Mouse (Mus musculus) mesoderm, embryonic 11.5 days (tissue): ENCODE measurements around the gene Sh2d2a.
"Not testable (repeated sequence)": the region's sequence is repeated elsewhere in the genome, so short reads cannot be mapped to it uniquely, and the experiment has no call there.

Experiments
- DNase-seq: peaks from one replicate; pipeline ENCODE4 v3.0.0-alpha.2; 2012; ENCODE audit warnings: low read depth, low spot score

Gene Sh2d2a

GRCm38 (mm10) chr3:87846650-87847110 lies at the start of gene Sh2d2a:
TSS of gene Sh2d2a (plus strand) at chr3:87846755.
- no peak for DNase-seq

- no peak for DNase-seq
These were observed 44.9 kb upstream of the Sh2d2a start for GRCm38 (mm10) chr3:87801681-87802080.

- DNase-seq: no peak
These were observed 42.4 kb upstream of the Sh2d2a start for GRCm38 (mm10) chr3:87804038-87804677.

GRCm38 (mm10) chr3:87809322-87809962 lies 37.1 kb upstream of the Sh2d2a start:
- DNase-seq: no peak

GRCm38 (mm10) chr3:87811297-87811696 lies 35.3 kb upstream of the Sh2d2a start:
- no peak for DNase-seq

- DNase-seq: no peak
These were observed 34.1 kb upstream of the Sh2d2a start for GRCm38 (mm10) chr3:87812413-87812812.

GRCm38 (mm10) chr3:87812873-87813272 lies 33.7 kb upstream of the Sh2d2a start:
- DNase-seq: no peak

GRCm38 (mm10) chr3:87816166-87816565 lies 30.4 kb upstream of the Sh2d2a start:
- no peak for DNase-seq

GRCm38 (mm10) chr3:87816646-87817093 lies 29.9 kb upstream of the Sh2d2a start:
- peak; percentile 88 for DNase-seq

GRCm38 (mm10) chr3:87818226-87818625 lies 28.3 kb upstream of the Sh2d2a start:
- no peak for DNase-seq

- DNase-seq: not testable (repeated sequence)
These were observed 22.3 kb upstream of the Sh2d2a start, which contains the start of gene Pear1 for GRCm38 (mm10) chr3:87824206-87824605. TSS of gene Pear1 (minus strand) at chr3:87824306.

GRCm38 (mm10) chr3:87828435-87828834 lies 18.1 kb upstream of the Sh2d2a start:
- no peak for DNase-seq

- no peak for DNase-seq
These were observed 17.5 kb upstream of the Sh2d2a start for GRCm38 (mm10) chr3:87829025-87829424.

GRCm38 (mm10) chr3:87832109-87832859 lies 14.3 kb upstream of the Sh2d2a start:
- DNase-seq: no peak

- no peak for DNase-seq
These were observed 13.1 kb upstream of the Sh2d2a start for GRCm38 (mm10) chr3:87833482-87833881.

GRCm38 (mm10) chr3:87838622-87839021 lies 7.9 kb upstream of the Sh2d2a start:
- DNase-seq: peak; percentile 85

GRCm38 (mm10) chr3:87840858-87841257 lies 5.7 kb upstream of the Sh2d2a start:
- DNase-seq: no peak

GRCm38 (mm10) chr3:87844981-87845380 lies 1.6 kb upstream of the Sh2d2a start:
- no peak for DNase-seq

- no peak for DNase-seq
These were observed 369 bp upstream of the Sh2d2a start for GRCm38 (mm10) chr3:87846186-87846585.

- DNase-seq: no peak
These were observed 1.1 kb downstream of the Sh2d2a start for GRCm38 (mm10) chr3:87847680-87848079.

GRCm38 (mm10) chr3:87849117-87849516 lies 2.6 kb downstream of the Sh2d2a start:
- DNase-seq: no peak

GRCm38 (mm10) chr3:87854795-87855568 lies 8.4 kb downstream of the Sh2d2a start:
- DNase-seq: no peak
